In genomic region chr6:17305954-17306601, GRCm38 (mm10) we compare ENCODE assay signal across 8 mouse cellular contexts. TPM values are rescaled to one million over a fixed set of nuclear protein-coding genes. Genes with fewer than 3 reads are reported as not detected.
A peak's percentile ranks its signal among the peaks of the same experiment; 100 is the strongest.
DNase-seq lines count a peak whose midpoint lies in the region; ATAC-seq lines count a peak whose summit lies in the region.

Cav1 (plus strand) TSS chr6:17306335.

- peak; percentile 87 for ATAC-seq in intestine, embryonic 15.5 days

- peaks cover 10% of the 10 kb centered on the region for H3K27me3 ChIP-seq in intestine, embryonic 15.5 days (replicated peaks)

- no peaks in the 10 kb centered on the region for H3K79me2 ChIP-seq in macrophage (ENCODE audit: inconsistent target)

- DNase-seq in adrenal gland, adult 8-10 months = peak; percentile 50
- peak; percentile 75 for DNase-seq in embryo, embryonic 11 days
- peak; percentile 71 to 79 for DNase-seq in gastrocnemius, postnatal 36 days
- DNase-seq in left cerebral cortex, adult 9 months (ENCODE audit: low spot score in 2 of 2) = peak; percentile 42 to 72
- DNase-seq in right cerebral cortex, postnatal 14 days = peak; percentile 66
- no peak for DNase-seq in thymus, postnatal 25 days

- intact Hi-C loops in gastrocnemius, postnatal 36 days (cut with DNase I) = loop anchor here (2.0 to 5.0 kb wide), 3 partner anchors 25 to 201 kb away; partner anchors contain the start of gene Cav2

- H3K9me3 ChIP-seq in intestine, embryonic 15.5 days = no peaks in the 10 kb centered on the region

- H3K4me3 ChIP-seq in intestine, embryonic 15.5 days (replicated peaks) = peak within 1 kb of the TSS; percentile 47
- H3K4me3 ChIP-seq in macrophage (ENCODE audit: inconsistent target) = peak within 1 kb of the TSS; percentile 18; the same call in 1 of the 2 replicates

- peak within 1 kb of the TSS; percentile 87 for H3K4me2 ChIP-seq in intestine, embryonic 15.5 days (replicated peaks)

- H3K36me3 ChIP-seq in intestine, embryonic 15.5 days = no peaks in the 10 kb centered on the region
- no peaks in the 10 kb centered on the region for H3K36me3 ChIP-seq in macrophage (ENCODE audit: inconsistent target)

- H3K9ac ChIP-seq in intestine, embryonic 15.5 days = peak within 1 kb of the TSS; percentile 52

- WGBS in intestine, embryonic 15.5 days = under 1% methylated on average over 26 of the region's 26 CpGs
- WGBS in macrophage (ENCODE audit: missing documents) = 5% methylated on average over 23 of the region's 26 CpGs

- H3K4me1 ChIP-seq in intestine, embryonic 15.5 days (replicated peaks) = peaks cover 16% of the 10 kb centered on the region

- peak within 1 kb of the TSS; percentile 84 for H3K27ac ChIP-seq in intestine, embryonic 15.5 days
- no peak within 1 kb of the TSS for H3K27ac ChIP-seq in macrophage

RNA-seq across cellular contexts. Expression of gene Cav1, which starts in this region (rescaled TPM):
- 100 to 1,000 TPM in 2 of 4 experiments, 10 to 100 TPM in 2; 72.1 to 307 (median 103) TPM for total RNA-seq in adrenal gland, adult 8-10 months (2022)
- total RNA-seq in gastrocnemius, postnatal 36 days (2021) = 100 to 1,000 TPM; 116 to 122 TPM
- 178 and 201 TPM in 2 replicates for polyA plus RNA-seq in intestine, embryonic 15.5 days (2015; fragmentation: Nextera tagmentation; extraction: Ambion mirVana)
- total RNA-seq in macrophage (2018; cell fraction: chromatin; rRNA removed) = 10 to 100 TPM in 6 of 26 experiments, 1 to 10 TPM in 6, not detected in 14; 1.1 to 60.3 (median 11.5) TPM
- total RNA-seq in macrophage (2018; cell fraction: cytosol; rRNA removed) = 10 to 100 TPM in 2 of 26 experiments, 1 to 10 TPM in 4, under 1 TPM in 18, not detected in 2; 0.03 to 26.7 (median 0.22) TPM
- 10 to 100 TPM in 4 of 26 experiments, 1 to 10 TPM in 6, under 1 TPM in 4, not detected in 12; 0.18 to 25.7 (median 3.3) TPM for total RNA-seq in macrophage (2018; cell fraction: nucleus; rRNA removed)
- polyA plus RNA-seq in macrophage (2018) = 0.07 to 0.72 TPM (median 0.21 TPM) in 3 replicates

Comparison
In these comparisons a context has a peak if more than half of its experiments do, and no peak if none do; other contexts are left out.
1. RNA of gene Cav1 (polyA plus RNA-seq): 178 to 201 TPM in intestine, embryonic 15.5 days; 0.07 to 0.72 TPM in macrophage; every median in the first group is over 100 times any median in the second.